Mouse (Mus musculus): ENCODE results near the gene Luc7l2. TPM values are rescaled to one million over a fixed set of nuclear protein-coding genes. Genes with fewer than 3 reads are reported as not detected.

The Luc7l2 gene
- polyA plus RNA-seq, 1 experiment from 2014 or later = 35.8 TPM

DNA sequence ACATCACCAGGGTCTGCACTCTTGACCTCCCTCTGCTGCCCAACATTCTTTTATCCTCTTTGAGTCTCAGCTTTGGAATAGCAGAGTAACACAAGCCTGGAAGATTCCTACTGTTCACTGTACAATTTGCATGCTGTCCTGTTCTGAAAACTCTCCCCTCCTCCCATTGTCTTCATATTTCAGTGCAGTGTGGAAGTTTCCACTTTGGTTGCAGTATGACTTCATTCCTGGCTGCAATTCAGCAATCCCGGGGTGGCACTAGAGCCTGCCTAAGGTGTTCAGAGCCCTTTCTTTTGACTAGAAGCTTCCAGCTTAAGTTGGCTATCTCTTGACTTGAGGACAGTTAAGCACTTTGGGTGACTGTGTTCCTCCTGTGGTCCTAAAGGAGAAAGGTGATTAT lies 73.3 kb downstream of the Luc7l2 start:
- Histone ChIP-seq H3K4me2 (ENCODE audit: low read length) (no peak overlapping the region), H3K4me1 (ENCODE audit: control insufficient read depth, insufficient read depth, low read length) (no peaks in the 10 kb centered on the region), H3K4me3 (ENCODE audit: low read depth, low read length) (no peak overlapping the region), H3K27ac (ENCODE audit: low read length) (no peak overlapping the region), H3K9me3 (replicated peaks; ENCODE audit: control insufficient read depth, low read length, poor library complexity, severe bottlenecking) (no peaks in the 10 kb centered on the region), H3K27me3 (ENCODE audit: control insufficient read depth, insufficient read depth, low read depth, low read length) (no peaks in the 10 kb centered on the region), H3K36me3 (ENCODE audit: control insufficient read depth, insufficient read depth, low read length) (no peaks in the 10 kb centered on the region), H3K9ac (ENCODE audit: low read depth, low read length) (no peak overlapping the region)
- ATAC-seq = no peak
- WGBS = 82% methylated on average over 1 of the region's 1 CpGs

DNA sequence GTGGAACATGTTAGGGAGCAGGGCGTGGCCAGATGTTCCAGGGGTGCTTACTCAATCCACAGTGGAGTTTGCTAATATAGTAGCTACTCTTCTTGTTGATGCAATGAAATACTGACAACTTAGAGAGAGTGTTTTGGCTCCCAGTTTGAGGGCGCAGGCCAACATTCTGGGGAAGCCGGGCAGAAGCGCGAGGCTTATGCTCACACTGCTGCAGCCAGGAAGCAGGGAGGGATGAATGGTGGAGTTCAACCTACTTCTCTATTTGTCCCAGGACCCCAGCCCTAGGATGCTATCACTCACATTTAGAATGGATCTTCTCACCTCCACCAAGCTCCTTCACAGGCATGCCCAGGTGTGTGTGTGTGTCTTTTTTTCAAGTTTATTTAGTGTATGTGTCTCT lies 75.0 kb downstream of the Luc7l2 start:
- H3K4me3 ChIP-seq (ENCODE audit: low read depth, low read length) = no peak overlapping the region
- no peak overlapping the region for H3K4me2 ChIP-seq (ENCODE audit: low read length)
- H3K9ac ChIP-seq (ENCODE audit: low read depth, low read length) = no peak overlapping the region
- no peaks in the 10 kb centered on the region for H3K36me3 ChIP-seq (ENCODE audit: control insufficient read depth, insufficient read depth, low read length)
- H3K27ac ChIP-seq (ENCODE audit: low read length) = no peak overlapping the region
- H3K9me3 ChIP-seq (replicated peaks; ENCODE audit: control insufficient read depth, low read length, poor library complexity, severe bottlenecking) = no peaks in the 10 kb centered on the region
- ATAC-seq = no peak
- no peaks in the 10 kb centered on the region for H3K27me3 ChIP-seq (ENCODE audit: control insufficient read depth, insufficient read depth, low read depth, low read length)
- H3K4me1 ChIP-seq (ENCODE audit: control insufficient read depth, insufficient read depth, low read length) = no peaks in the 10 kb centered on the region
- 95% methylated on average over 5 of the region's 5 CpGs for WGBS

DNA sequence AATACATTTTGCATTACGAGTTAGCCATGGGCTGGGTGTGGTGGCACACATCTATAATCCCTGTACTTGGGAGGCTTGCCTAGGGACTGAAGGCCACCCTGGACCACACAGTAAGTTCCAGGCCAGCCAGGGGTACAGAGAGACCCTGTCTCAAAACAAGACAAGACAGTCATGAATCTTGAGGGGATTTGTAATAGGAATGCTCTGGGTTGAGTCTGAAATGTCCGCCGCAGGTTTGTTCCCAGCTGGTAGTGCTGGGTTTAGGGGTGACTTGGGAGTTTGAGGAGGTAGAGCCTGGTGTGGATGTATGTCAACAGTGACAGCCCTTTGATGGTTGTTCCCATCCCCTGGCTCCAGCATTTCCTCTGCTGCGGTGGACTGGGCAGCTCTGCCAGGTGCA lies 75.9 kb downstream of the Luc7l2 start:
- no peaks in the 10 kb centered on the region for H3K27me3 ChIP-seq (ENCODE audit: control insufficient read depth, insufficient read depth, low read depth, low read length)
- ATAC-seq = no peak
- WGBS = 94% methylated on average over 4 of the region's 4 CpGs

DNA sequence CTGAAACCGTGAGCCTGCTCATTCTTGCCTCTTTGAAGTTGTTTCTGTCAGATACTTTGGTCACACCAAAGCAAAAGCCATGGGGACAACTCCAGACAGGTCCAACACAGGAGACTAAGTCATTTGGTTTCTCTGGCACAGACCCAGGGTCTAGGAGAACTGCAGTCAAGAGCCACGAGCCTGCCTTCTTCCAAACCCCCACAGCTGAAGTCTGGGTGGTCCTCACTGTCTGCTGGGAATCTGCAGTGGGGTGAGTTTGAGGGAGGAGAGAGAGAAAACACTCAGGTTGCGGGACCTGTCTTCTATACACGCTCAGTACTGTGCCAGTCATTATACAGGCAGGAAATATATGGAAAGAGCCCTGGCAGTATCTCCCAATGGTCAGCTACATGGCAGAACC lies 76.4 kb downstream of the Luc7l2 start:
- no peak for ATAC-seq
- no peak overlapping the region for H3K27ac ChIP-seq (ENCODE audit: low read length)
- H3K27me3 ChIP-seq (ENCODE audit: control insufficient read depth, insufficient read depth, low read depth, low read length) = no peaks in the 10 kb centered on the region
- H3K4me2 ChIP-seq (ENCODE audit: low read length) = no peak overlapping the region
- H3K36me3 ChIP-seq (ENCODE audit: control insufficient read depth, insufficient read depth, low read length) = no peaks in the 10 kb centered on the region
- no peaks in the 10 kb centered on the region for H3K4me1 ChIP-seq (ENCODE audit: control insufficient read depth, insufficient read depth, low read length)
- H3K9me3 ChIP-seq (replicated peaks; ENCODE audit: control insufficient read depth, low read length, poor library complexity, severe bottlenecking) = no peaks in the 10 kb centered on the region
- no peak overlapping the region for H3K4me3 ChIP-seq (ENCODE audit: low read depth, low read length)
- WGBS = 84% methylated on average over 4 of the region's 4 CpGs
- H3K9ac ChIP-seq (ENCODE audit: low read depth, low read length) = no peak overlapping the region

More for the DNA sequence above, 75.9 kb downstream of the Luc7l2 start:
- Histone ChIP-seq H3K36me3 (ENCODE audit: control insufficient read depth, insufficient read depth, low read length) (no peaks in the 10 kb centered on the region), H3K4me1 (ENCODE audit: control insufficient read depth, insufficient read depth, low read length) (no peaks in the 10 kb centered on the region), H3K4me3 (ENCODE audit: low read depth, low read length) (no peak overlapping the region), H3K9me3 (replicated peaks; ENCODE audit: control insufficient read depth, low read length, poor library complexity, severe bottlenecking) (no peaks in the 10 kb centered on the region), H3K9ac (ENCODE audit: low read depth, low read length) (no peak overlapping the region), H3K27ac (ENCODE audit: low read length) (no peak overlapping the region), H3K4me2 (ENCODE audit: low read length) (no peak overlapping the region)

DNA sequence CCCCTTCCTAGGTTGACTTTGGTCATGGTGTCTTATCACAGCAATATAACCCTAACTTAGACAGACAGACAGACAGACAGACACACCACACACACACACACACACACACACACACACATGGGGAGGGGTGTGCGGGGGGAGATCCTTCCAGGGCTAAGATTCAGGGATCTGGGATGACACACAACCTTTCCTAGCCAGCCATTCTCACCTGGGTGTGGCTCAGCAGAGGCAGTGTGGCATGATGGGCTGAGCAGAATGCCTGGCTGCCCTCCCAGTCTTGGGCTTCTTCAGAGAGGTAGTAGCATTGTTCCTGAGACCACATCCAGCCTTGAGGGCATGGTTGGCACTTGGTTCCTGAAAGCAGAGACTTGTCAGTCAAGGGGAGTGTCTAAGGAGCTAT lies 78.4 kb downstream of the Luc7l2 start:
- no peak for ATAC-seq
- peaks cover 12% of the 10 kb centered on the region for H3K27me3 ChIP-seq (ENCODE audit: control insufficient read depth, insufficient read depth, low read depth, low read length)

DNA sequence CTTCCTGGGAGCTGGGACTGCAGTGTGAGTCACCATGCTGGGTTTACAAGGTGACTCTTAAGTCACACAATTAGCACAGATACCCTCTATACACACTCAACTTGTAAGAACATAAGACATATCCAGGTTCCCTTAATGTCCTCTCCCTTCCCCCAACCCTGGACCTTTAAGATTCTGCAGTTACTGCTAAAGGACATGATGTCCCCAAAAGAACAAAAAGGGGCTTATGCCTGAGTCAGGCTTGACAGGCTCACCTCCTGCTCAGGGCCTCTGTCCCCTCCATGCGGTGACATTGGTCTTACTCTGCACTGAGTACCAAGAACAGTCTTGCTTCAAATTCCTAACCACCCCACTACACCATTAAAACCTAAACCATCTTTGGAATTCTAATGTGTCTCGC lies 81.7 kb downstream of the Luc7l2 start:
- Histone ChIP-seq H3K4me3 (ENCODE audit: low read depth, low read length) (no peak overlapping the region), H3K27ac (ENCODE audit: low read length) (no peak overlapping the region), H3K36me3 (ENCODE audit: control insufficient read depth, insufficient read depth, low read length) (no peaks in the 10 kb centered on the region), H3K9ac (ENCODE audit: low read depth, low read length) (no peak overlapping the region), H3K27me3 (ENCODE audit: control insufficient read depth, insufficient read depth, low read depth, low read length) (peaks cover 34% of the 10 kb centered on the region), H3K4me2 (ENCODE audit: low read length) (no peak overlapping the region), H3K9me3 (replicated peaks; ENCODE audit: control insufficient read depth, low read length, poor library complexity, severe bottlenecking) (no peaks in the 10 kb centered on the region), H3K4me1 (ENCODE audit: control insufficient read depth, insufficient read depth, low read length) (peaks cover 15% of the 10 kb centered on the region)
- 88% methylated on average over 2 of the region's 2 CpGs for WGBS
- ATAC-seq = no peak

More for the DNA sequence above, 78.4 kb downstream of the Luc7l2 start:
- WGBS = 82% methylated on average over 1 of the region's 1 CpGs
- Histone ChIP-seq H3K9me3 (replicated peaks; ENCODE audit: control insufficient read depth, low read length, poor library complexity, severe bottlenecking) (no peaks in the 10 kb centered on the region), H3K27ac (ENCODE audit: low read length) (no peak overlapping the region), H3K9ac (ENCODE audit: low read depth, low read length) (no peak overlapping the region), H3K4me2 (ENCODE audit: low read length) (no peak overlapping the region), H3K4me3 (ENCODE audit: low read depth, low read length) (no peak overlapping the region), H3K36me3 (ENCODE audit: control insufficient read depth, insufficient read depth, low read length) (no peaks in the 10 kb centered on the region), H3K4me1 (ENCODE audit: control insufficient read depth, insufficient read depth, low read length) (no peaks in the 10 kb centered on the region)

DNA sequence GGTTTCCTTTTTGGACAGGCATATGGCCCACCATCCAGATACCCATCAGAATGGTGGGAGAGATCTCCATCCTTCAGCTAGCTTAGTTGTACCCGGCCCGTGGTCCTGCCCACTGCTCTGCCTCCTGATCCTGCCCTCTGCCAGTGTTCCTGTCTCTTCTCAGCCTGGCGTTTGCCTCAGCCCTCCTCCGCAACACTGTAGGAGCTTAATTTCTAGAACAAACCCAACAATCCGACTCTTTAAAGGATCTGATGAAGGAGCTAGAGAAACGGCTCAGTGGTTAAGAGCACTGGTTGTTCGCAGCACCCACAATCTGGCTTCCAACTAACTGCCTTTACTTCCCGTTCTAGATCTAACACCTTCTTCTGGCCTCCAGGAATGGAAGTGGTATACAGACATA lies 83.3 kb downstream of the Luc7l2 start:
- 82% methylated on average over 8 of the region's 8 CpGs for WGBS

DNA sequence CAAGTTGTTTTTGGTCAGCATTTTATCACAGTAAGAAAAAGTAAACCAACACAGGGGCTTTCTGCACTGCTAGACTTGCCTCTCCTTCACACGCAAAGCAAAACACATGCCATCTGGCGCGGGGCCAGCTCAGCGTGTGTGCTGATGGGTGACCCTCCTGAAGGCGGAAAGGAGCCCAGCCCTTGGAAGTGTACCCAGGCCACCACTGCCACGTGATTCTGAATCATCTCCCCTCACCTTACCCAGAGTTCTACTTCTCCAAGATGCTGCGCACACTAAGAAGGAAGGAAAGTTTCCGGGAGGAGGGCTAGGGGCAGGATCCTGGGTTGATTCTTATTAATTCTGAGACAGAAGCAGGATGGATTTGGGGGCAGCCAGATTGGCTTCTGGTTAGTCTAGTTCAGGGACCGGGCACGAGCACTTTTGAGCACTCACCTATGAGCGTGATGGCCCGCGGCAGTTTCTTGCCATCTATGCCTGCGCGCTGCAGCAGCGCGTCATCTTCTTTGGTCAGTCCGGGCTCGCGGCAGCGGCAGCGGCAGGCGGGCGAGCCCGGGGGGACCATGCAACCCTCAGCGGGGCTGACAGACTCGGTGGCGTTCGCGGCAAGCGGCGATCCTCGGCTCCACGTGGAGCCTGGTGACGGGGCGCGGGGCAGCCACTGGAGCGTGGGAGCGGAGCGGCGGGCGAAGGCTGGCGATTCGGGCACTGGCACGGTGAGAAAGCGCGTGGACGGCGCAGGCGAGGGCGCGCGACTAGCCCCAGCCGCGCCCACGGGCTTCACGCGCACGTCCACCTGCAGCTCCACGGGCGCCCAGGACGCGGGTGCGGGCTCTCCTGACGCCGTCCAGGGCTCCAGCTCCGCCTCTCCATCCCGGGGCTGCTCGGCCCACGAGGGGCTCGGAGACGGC lies 85.1 kb downstream of the Luc7l2 start:
- Histone ChIP-seq H3K4me3 (ENCODE audit: low read depth, low read length) (peak overlapping the region; percentile 63), H3K27me3 (ENCODE audit: control insufficient read depth, insufficient read depth, low read depth, low read length) (peaks cover 50% of the 10 kb centered on the region), H3K4me2 (ENCODE audit: low read length) (peak overlapping the region; percentile 97), H3K9ac (ENCODE audit: low read depth, low read length) (peak overlapping the region; percentile 47), H3K9me3 (replicated peaks; ENCODE audit: control insufficient read depth, low read length, poor library complexity, severe bottlenecking) (no peaks in the 10 kb centered on the region), H3K36me3 (ENCODE audit: control insufficient read depth, insufficient read depth, low read length) (no peaks in the 10 kb centered on the region), H3K27ac (ENCODE audit: low read length) (no peak overlapping the region), H3K4me1 (ENCODE audit: control insufficient read depth, insufficient read depth, low read length) (peaks cover 15% of the 10 kb centered on the region)
- ATAC-seq = peak; percentile 67
- 1% methylated on average over 64 of the region's 72 CpGs for WGBS

More for the DNA sequence above, 83.3 kb downstream of the Luc7l2 start:
- Histone ChIP-seq H3K4me3 (ENCODE audit: low read depth, low read length) (no peak overlapping the region), H3K4me1 (ENCODE audit: control insufficient read depth, insufficient read depth, low read length) (peaks cover 15% of the 10 kb centered on the region), H3K27ac (ENCODE audit: low read length) (no peak overlapping the region), H3K9me3 (replicated peaks; ENCODE audit: control insufficient read depth, low read length, poor library complexity, severe bottlenecking) (no peaks in the 10 kb centered on the region), H3K36me3 (ENCODE audit: control insufficient read depth, insufficient read depth, low read length) (no peaks in the 10 kb centered on the region), H3K27me3 (ENCODE audit: control insufficient read depth, insufficient read depth, low read depth, low read length) (peaks cover 46% of the 10 kb centered on the region), H3K4me2 (ENCODE audit: low read length) (no peak overlapping the region), H3K9ac (ENCODE audit: low read depth, low read length) (no peak overlapping the region)
- ATAC-seq = no peak

DNA sequence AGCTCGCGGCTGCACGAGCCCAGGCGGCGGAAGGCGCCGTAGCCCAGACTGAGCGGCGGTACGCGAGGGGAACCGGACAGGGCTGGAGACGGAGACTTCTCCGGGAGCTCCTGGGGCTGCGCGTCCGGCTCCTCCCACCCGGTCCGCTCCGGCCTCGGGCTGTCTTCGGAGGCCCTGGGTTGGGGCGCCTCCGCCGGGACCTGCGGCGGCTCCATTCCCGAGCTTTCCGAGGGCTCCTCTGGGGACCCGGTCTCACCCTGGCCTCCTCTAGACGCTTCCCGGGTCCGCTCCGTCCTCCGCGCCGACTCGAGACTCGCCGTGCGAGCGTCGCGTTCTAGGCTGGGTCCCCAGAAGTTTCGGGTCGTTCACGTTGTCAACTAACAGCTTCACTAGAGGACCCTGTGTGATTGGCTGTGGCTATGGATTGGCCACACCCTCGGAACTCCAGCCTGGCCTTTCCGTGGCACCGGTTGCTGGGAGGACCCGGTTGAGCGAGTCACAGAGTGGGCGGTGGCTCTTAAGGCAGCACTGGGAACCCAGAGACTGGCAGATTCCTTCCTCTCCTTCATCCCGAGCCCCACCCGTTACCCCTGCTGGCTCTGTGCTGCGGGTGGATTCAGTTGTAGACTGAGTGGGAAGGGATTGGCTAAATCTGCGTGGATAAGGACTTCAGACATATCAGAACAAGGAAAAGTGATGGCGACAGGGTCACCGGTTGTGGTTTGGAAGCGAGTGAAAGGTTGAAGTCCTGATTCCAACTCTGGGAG lies 85.9 kb downstream of the Luc7l2 start, which contains the start of gene Klrg2:
Klrg2 (minus strand) TSS at position 391 of the 767 bp plus-strand sequence.
- peak; percentile 79 for ATAC-seq
- WGBS = 1% methylated on average over 47 of the region's 60 CpGs
- H3K9ac ChIP-seq (ENCODE audit: low read depth, low read length) = peak within 1 kb of the TSS; percentile 47
- H3K9me3 ChIP-seq (replicated peaks; ENCODE audit: control insufficient read depth, low read length, poor library complexity, severe bottlenecking) = no peaks in the 10 kb centered on the region
- H3K4me1 ChIP-seq (ENCODE audit: control insufficient read depth, insufficient read depth, low read length) = peaks cover 15% of the 10 kb centered on the region
- H3K27me3 ChIP-seq (ENCODE audit: control insufficient read depth, insufficient read depth, low read depth, low read length) = peaks cover 50% of the 10 kb centered on the region
- peak within 1 kb of the TSS; percentile 63 for H3K4me3 ChIP-seq (ENCODE audit: low read depth, low read length)
- H3K27ac ChIP-seq (ENCODE audit: low read length) = no peak within 1 kb of the TSS
- no peaks in the 10 kb centered on the region for H3K36me3 ChIP-seq (ENCODE audit: control insufficient read depth, insufficient read depth, low read length)
- peak within 1 kb of the TSS; percentile 97 for H3K4me2 ChIP-seq (ENCODE audit: low read length)

Data from midbrain, embryonic 16.5 days (tissue).